Mouse (Mus musculus) left cerebral cortex, adult 18-20 months (tissue): ENCODE data around the gene Gja5. TPM values are rescaled to one million over a fixed set of nuclear protein-coding genes. Genes with fewer than 3 reads are reported as not detected.
"Not testable (repeated sequence)": the region's sequence is repeated elsewhere in the genome, so short reads cannot be mapped to it uniquely, and the experiment has no call there.

Experiments
- DNase-seq, 2 experiments: peaks; one replicate each; pipeline ENCODE4 v3.0.0; 2021 to 2022; ENCODE audit warnings: low spot score in 2 of 2, mixed read lengths in 1 of 2
- total RNA-seq, 2 experiments: library from RNA; stranded (reverse); gene quantifications; 2 replicates each; pipeline ENCODE4 v1.2.3; 2021

The Gja5 gene
- total RNA-seq, 2 experiments from 2014 or later, result 0.37 to 0.73 TPM

DNA sequence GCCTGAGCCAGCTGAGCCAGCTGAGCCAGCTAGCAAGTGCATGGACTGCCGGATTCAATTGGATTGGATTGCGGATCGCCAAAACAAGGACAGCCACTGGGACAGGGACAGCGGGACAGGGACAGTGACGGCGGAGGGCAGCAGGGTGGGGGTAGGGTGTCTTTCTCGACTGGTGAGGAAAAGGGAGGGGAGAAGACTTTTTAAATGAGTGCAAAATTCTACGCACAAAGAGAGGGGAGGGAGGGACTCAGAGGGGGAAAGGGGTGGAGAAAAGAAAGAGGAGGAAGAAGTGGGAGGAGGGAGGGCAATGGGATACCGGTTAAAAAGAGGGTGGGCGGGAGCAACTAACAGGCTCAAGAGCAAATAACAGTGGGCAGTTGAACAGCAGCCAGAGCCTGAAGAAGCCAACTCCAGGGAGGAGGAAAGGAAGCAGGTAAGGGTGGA lies 127.6 kb downstream of the Gja5 start:
- DNase-seq, result no peak

DNA sequence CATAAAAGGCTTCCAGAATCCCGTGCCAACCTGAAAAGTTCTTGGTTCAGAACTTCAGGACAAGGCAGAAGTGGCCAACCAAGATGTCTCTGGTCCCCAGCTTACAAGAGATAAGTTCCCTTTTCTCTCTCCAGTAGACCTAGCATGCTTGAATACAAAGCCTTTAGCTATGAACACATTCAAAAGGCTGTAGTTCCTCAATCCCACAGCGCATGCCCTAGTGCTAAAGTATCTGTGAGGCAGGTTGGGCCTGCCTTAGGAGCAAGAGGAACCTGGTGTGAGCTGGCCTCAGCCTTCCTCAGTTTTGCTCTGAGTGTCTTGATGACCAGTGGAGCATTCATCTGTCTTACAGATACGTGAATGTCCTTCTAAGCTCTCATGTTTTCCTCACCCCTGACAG lies 131.1 kb downstream of the Gja5 start:
- DNase-seq, result no peak

GRCm38 (mm10) chr3:97037119-97037518 lies 132.6 kb downstream of the Gja5 start:
- no peak for DNase-seq

DNA sequence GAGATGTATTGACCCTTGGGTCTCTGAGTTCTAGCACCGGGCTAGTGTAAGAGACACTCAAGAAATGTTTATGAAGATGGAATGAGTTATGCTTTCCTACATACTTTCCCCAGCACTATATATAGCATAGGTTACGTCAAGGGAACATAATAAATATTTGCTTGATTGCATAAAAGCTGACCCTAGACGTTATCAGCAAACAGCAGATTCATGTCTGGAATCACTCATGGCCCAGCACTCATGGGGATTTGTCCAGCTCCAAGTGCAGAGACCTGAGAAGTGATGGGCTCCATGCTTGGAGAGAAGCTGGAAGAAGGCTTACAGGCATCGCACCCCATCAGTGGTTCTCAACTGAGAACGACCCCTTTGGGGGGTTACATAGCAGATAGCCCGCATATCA lies 135.2 kb downstream of the Gja5 start:
- DNase-seq, result no peak

DNA sequence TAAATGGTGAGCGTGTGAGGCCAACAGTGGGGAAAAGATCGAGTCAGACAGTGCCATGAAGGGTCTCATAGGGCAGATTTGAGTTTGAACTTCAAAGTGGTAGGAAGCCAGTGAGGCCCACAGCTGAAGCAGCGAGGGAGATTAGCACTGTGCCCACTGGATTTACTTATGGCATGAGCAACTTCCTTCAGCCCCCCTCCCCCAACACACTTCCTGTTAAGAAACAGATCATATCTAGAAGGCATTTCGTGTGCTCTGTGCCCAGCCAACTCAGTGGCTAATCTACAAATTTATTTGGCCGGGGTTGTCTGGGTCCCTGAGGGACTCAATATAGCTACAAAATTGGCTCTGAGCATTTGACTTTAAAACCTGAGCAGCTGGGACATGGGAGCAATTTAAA lies 139.7 kb downstream of the Gja5 start:
- DNase-seq, result no peak

GRCm38 (mm10) chr3:97047757-97048156 lies 143.3 kb downstream of the Gja5 start:
- DNase-seq, result no peak

DNA sequence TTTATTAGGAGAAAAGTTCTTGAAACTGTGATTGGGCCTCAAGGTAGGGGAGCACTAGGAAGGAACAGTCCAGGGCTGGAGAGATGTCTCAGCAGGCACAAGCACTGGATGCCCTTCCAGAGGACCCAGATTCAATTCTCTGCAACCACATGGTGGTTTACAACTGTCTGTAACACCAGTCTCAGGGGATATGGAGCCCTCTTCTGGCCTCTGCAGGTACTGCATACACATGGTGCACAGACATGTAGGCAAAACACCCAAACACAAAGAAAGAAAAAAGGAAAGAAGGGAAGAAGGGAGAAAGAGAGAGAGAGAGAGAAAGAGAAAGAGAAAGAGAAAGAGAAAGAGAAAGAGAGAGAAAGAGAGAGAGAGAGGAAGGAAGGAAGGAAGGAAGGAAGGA lies 143.9 kb downstream of the Gja5 start:
- DNase-seq, result no peak

- DNase-seq, result no peak
Measured at GRCm38 (mm10) chr3:97051264-97051744, 146.8 kb downstream of the Gja5 start.

DNA sequence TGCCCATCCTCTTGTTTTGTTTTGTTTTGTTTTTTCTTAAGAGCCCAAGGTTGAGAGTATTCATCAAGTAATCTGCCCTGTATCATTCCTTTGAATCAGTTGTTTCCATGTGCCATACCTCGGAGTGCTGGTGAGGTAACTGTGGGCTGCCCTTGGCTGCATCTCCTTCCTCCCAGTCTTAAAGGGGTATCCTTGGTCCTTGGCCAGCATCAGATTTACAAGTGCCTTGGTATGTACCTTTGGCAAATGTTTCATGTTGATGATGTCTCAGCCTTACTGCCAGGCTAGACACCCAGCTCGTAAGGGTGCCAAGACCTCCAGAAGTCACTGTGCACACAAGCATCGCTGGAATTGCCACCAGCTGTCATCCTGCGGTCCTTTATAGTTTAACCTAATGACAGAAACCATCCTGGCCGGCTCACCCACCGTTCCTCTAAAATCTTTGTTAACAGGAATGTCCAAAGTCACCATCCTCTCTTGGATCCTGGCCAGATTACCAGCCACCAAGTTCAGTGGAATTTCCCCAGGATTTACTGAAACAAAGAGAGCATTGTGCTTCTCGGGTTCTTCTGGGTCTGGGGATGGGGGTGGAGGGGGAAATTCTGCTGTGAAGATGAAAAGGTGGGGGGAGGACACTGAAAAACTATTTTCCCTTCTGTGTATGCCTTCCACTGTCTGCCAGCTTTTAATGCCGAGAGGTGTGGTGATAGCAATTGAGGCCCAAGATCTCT lies 147.7 kb downstream of the Gja5 start:
- no peak for DNase-seq

- DNase-seq, result no peak
Measured at GRCm38 (mm10) chr3:97058704-97059103, 154.2 kb downstream of the Gja5 start.

DNA sequence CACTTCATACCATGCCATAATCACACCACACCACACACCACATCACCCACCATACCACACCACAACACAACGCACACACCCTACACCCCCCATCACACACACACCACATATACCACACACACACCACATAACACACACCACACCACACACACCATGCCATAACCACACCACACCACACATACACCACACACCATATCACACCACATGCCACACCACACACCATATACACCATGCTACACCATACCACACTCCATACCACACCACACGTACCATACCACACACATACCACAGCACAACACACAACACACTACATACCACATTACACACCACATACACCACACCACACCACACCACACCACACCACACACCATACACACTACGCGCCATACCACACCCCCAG lies 155.6 kb downstream of the Gja5 start:
- DNase-seq, result no peak

GRCm38 (mm10) chr3:97062814-97063213 lies 158.3 kb downstream of the Gja5 start:
- no peak for DNase-seq

DNA sequence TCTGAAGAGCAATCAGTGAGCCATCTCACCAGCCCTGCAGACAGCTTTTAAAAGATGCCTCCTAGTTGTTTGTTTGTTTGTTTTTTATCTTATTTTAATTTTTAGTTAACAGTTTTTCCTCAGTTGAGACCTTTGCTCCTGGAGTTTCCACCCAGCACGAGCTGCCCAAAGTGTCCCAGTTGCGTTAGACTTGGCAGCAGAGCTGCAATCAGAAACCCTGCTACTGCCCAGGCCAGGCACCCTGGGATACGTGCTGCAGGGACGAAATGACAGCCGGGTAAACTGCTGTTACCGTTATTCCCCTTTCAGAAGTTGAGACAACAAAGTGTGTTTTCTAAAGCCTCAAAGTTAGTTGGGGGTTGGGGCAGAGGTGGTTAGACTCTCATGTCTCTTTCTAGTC lies 159.6 kb downstream of the Gja5 start:
- no peak for DNase-seq

- not testable (repeated sequence) for DNase-seq
Measured at GRCm38 (mm10) chr3:97069589-97069988, 165.1 kb downstream of the Gja5 start.

- not testable (repeated sequence) for DNase-seq
Measured at GRCm38 (mm10) chr3:97071916-97072315, 167.4 kb downstream of the Gja5 start.

DNA sequence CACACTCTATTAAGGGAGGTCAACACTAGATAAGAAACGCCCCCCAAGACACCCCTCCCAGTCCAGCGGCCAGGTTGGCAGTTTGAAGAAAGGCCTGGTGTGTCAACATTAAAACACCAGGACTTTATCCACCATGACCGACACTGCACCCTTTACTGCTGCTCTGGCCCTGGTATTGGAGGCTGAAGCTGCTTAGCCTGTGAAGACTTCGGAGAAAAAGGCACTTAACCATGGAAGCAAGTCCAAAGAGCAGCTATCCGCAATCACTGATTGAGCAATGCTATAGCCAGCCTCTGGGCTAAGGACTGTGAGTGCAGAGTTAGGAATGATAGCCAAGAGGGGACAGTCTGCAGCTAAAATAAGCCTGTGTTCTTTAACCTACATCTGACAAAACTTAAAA lies 167.9 kb downstream of the Gja5 start:
- DNase-seq, result not testable (repeated sequence)

DNA sequence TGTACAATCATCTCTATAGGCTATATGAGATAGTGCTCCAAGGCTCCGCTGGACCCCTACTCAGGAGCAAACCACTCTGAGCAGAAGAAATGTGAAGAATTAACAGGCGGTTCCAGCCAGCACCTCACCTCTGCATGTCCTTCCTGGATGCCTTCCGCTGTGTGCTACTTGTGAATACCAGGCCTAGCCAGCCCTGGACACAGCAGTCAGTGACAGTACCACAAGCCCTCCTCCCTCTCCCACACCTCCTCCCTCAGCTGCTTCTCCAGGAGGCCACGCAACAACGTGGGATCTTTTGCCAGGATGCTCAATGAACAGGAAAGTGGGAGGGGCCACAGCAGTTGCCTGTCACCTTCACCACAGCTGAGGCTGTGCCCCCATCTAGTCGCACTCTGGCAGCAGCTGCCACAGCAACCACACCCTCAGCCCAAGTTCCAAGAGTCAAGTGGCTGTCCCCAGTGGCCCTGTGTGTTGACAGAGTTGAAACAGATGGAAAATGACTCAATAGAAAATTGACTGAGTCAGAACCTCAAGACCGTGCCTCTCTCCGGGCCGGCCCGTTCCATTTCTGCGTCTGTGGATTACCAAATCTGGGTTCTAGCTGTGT lies 171.4 kb downstream of the Gja5 start:
- DNase-seq, result not testable (repeated sequence)

DNA sequence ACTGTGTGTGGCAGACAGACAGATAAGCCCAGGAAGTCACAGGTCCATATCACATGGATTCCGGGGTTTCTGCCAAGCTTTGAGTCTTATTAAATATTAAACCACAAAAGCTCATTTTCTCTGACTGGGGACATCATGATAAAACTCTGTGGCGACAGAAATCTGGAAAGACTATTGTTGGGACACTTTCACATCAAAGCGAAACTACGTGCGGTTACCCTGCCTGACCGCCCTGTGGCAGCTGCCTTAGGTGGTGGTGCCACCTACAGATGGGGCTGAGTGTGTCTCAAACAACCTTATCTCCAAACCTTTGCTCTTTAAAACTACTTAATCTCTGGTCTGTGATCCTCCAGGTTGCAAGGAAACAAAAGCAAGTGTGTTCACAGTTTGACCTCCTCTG lies 171.9 kb downstream of the Gja5 start:
- DNase-seq, result no peak

DNA sequence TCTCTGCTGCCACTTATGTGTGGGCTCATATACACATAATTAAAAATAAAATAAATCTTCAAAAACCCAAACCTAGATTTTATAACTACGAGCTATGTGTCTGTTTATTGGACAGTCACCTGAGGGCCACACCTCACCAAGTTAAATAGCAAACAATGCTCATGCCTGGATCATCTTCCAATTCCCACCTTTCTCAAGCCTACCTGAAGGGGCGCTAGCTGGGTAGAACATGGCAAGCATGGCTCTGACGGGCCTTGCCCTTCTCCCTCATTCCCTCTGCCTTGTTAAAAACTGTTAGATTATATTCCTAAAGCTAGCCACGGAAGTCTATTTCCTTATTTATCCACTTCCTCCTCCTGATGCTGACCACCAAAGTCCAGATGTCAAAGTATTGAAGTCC lies 173.9 kb downstream of the Gja5 start:
- no peak for DNase-seq

DNA sequence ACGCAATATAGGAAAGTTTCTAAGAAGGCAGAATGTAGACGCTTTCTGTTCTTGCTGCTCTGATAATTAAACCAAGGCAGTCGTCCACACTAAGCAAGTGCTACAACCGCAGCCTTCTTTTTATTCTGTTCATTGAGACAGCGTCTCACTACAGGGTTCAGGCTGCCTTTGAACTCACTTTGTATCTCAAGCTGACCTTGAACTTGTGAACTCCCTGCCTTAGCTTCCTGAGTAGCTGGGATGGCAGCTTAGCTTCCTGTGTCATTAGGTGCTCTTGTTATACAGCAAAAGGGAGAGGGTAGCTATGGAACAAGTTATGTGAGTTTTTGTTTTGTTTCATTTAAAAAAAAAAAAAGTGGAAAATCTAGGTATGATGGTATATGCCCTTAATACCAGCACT lies 177.7 kb downstream of the Gja5 start:
- DNase-seq, result no peak

GRCm38 (mm10) chr3:97087326-97087725 lies 182.8 kb downstream of the Gja5 start:
- DNase-seq, result peak in 1 of 2 experiments; percentile 11

DNA sequence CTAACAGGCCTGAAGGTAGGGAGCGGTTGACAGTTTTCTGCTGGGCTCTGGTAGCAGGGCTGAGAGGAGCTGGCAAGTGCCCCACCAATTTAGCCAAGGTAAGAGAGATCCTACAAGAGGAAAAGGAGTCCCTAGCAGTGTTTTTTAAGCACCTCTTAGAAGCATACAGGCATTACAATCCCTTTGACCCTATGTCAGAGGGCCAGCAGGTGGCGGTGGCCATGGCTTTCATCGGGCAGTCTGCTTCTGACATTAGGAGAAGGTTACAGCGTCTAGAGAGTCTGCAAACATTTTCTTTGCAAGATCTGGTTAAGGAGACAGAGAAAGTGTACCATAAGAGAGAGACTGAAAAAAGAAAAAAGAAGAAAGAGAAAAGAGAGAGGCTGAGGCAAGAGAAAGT lies 183.8 kb downstream of the Gja5 start:
- DNase-seq, result not testable (repeated sequence)

DNA sequence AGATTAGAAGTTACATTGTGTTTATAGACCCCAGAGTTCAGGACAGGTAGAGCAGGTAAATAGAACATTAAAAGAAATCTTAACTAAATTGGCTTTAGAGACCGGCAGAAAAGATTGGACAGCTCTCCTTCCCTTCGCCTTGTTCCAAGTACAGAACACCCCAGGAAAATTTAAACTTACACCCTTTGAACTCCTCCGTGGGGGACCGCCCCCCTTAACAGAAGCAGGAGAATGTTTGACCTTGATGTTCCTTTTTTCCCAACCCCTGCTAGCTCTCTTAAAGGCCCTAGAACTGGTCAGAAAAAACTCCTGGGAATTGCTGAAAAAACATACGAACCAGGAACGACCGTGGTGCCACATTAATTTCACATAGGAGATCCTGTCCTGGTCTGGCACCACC lies 187.5 kb downstream of the Gja5 start:
- not testable (repeated sequence) for DNase-seq
